Mouse (Mus musculus): ENCODE results near the gene Zfp275. TPM values are rescaled to one million over a fixed set of nuclear protein-coding genes. Genes with fewer than 3 reads are reported as not detected.

Gene Zfp275
- polyA plus RNA-seq, 1 experiment: 13.0 TPM

Other genes with a start within 250 kb of the Zfp275 start
- gene Xlr3a, start 245.5 kb upstream of the Zfp275 start, polyA plus RNA-seq (2012; rRNA removed): 1.5 and 4.1 TPM in 2 replicates
- gene Gm14685, start 225.6 kb upstream of the Zfp275 start, polyA plus RNA-seq (2012; rRNA removed): 0.04 and 0.06 TPM in 2 replicates
- not detected in 2 replicates for gene Xlr5b, start 193.8 kb upstream of the Zfp275 start, polyA plus RNA-seq (2012; rRNA removed)
- gene DXBay18, start 193.2 kb upstream of the Zfp275 start, polyA plus RNA-seq (2012; rRNA removed): not detected in 2 replicates
- gene Spin2d, start 165.6 kb upstream of the Zfp275 start, polyA plus RNA-seq (2012; rRNA removed): not detected in 2 replicates
- gene Xlr3b, start 150.4 kb upstream of the Zfp275 start, polyA plus RNA-seq (2012; rRNA removed): 7.5 and 14.6 TPM in 2 replicates
- 2.0 and 2.4 TPM in 2 replicates for gene Xlr4b, start 128.3 kb upstream of the Zfp275 start, polyA plus RNA-seq (2012; rRNA removed)
- gene F8a, start 114.3 kb upstream of the Zfp275 start, polyA plus RNA-seq (2012; rRNA removed): 10.2 and 11.2 TPM in 2 replicates
- 0.52 and 1.3 TPM in 2 replicates for gene Xlr4c, start 99.5 kb upstream of the Zfp275 start, polyA plus RNA-seq (2012; rRNA removed)
- not detected in 2 replicates for gene Xlr3c, start 77.2 kb upstream of the Zfp275 start, polyA plus RNA-seq (2012; rRNA removed)
- gene Xlr5a, start 49.6 kb upstream of the Zfp275 start, polyA plus RNA-seq (2012; rRNA removed): 0.04 TPM in 1 of 2 replicates, not detected in the other
- not detected in 2 replicates for gene Xlr5c, start 49.6 kb upstream of the Zfp275 start, polyA plus RNA-seq (2012; rRNA removed)
- gene Gm45015, start 5.8 kb upstream of the Zfp275 start, polyA plus RNA-seq (2012; rRNA removed): not detected in 2 replicates
- 0.33 and 0.38 TPM in 2 replicates for gene Gm18336, start 56.1 kb downstream of the Zfp275 start, polyA plus RNA-seq (2012; rRNA removed)
- gene Zfp92, start 68.5 kb downstream of the Zfp275 start, polyA plus RNA-seq (2012; rRNA removed): 0.01 TPM in 2 replicates
- gene Trex2, start 92.7 kb downstream of the Zfp275 start, polyA plus RNA-seq (2012; rRNA removed): 3.9 and 4.8 TPM in 2 replicates
- gene Haus7, start 116.4 kb downstream of the Zfp275 start, polyA plus RNA-seq (2012; rRNA removed): 19.7 and 24.8 TPM in 2 replicates
- 589 and 923 TPM in 2 replicates for gene Bgn, start 141.0 kb downstream of the Zfp275 start, polyA plus RNA-seq (2012; rRNA removed)
- 0.53 and 0.56 TPM in 2 replicates for gene Atp2b3, start 160.5 kb downstream of the Zfp275 start, polyA plus RNA-seq (2012; rRNA removed)

Data from urinary bladder, adult 2 months (tissue).